Mouse (Mus musculus): ENCODE results near the gene 1700011M02Rik. TPM values are rescaled to one million over a fixed set of nuclear protein-coding genes. Genes with fewer than 3 reads are reported as not detected.

The 1700011M02Rik gene
- total and polyA plus RNA-seq, 3 experiments = not detected

GRCm38 (mm10) chrX:102958917-102959316, 50.2 kb downstream of the 1700011M02Rik start:
- in situ Hi-C loops (cut with MboI; ENCODE audit: low pct_ligation_motif_present, low pct_unique_long_range_greater_than_20kb, low sequenced_read_pairs) = no loop called here
- TF ChIP-seq CTCF (conservative IDR thresholded peaks at IDR 0.05 in 1 of 2, IDR thresholded peaks at IDR 0.05 in 1 of 2; ENCODE audit: low read depth in 2 of 2, low read length in 2 of 2) (peak in 1 of 2 experiments; percentile 75; a peak in 2 of 4 replicates), MAX (IDR thresholded peaks at IDR 0.05; ENCODE audit: low read length) (no peak), BHLHE40 (IDR thresholded peaks at IDR 0.05; ENCODE audit: low read depth, low read length) (no peak), RAD21 (IDR thresholded peaks at IDR 0.05; ENCODE audit: low read depth, low read length) (peak; percentile 74), SMC3 (IDR thresholded peaks at IDR 0.05; ENCODE audit: low read depth, low read length) (peak; percentile 72), TCF12 (IDR thresholded peaks at IDR 0.05; ENCODE audit: low read depth, low read length) (no peak)

More at GRCm38 (mm10) chrX:102958917-102959316, 50.2 kb downstream of the 1700011M02Rik start:
- Histone ChIP-seq H3K27ac (ENCODE audit: insufficient read depth, low read depth) (no peak overlapping the region), H3K27me3 (replicated peaks) (no peaks in the 10 kb centered on the region), H3K36me3 (replicated peaks in 1 of 2; ENCODE audit: control insufficient read depth in 1 of 2, insufficient read depth in 1 of 2, low read length in 1 of 2) (no peaks in the 10 kb centered on the region), H3K9me3 (replicated peaks; ENCODE audit: low read length) (no peaks in the 10 kb centered on the region), H3K4me1 (ENCODE audit: control insufficient read depth in 1 of 2, insufficient read depth in 2 of 2) (no peaks in the 10 kb centered on the region), H3K4me2 (ENCODE audit: insufficient read depth, low read depth, poor library complexity, severe bottlenecking) (no peak overlapping the region), H3K9ac (ENCODE audit: insufficient read depth, low read depth) (no peak overlapping the region), H3K4me3 (replicated peaks in 1 of 3; ENCODE audit: low read depth in 2 of 3, low read length in 2 of 3, poor library complexity in 1 of 3) (no peak overlapping the region), H3K79me2 (replicated peaks; ENCODE audit: control insufficient read depth, extremely low read depth, insufficient read depth, poor library complexity, severe bottlenecking) (no peaks in the 10 kb centered on the region)
- dilution Hi-C loops (cut with MboI; ENCODE audit: extremely low pct_ligation_motif_present, extremely low pct_unique_long_range_greater_than_20kb, low sequenced_read_pairs) = no loop called here
- peak; percentile 48 for DNase-seq (ENCODE audit: extremely low read depth)

Other genes starting within 250 kb of the 1700011M02Rik start
- gene Gm3880, start 221.9 kb upstream of the 1700011M02Rik start, total RNA-seq (2012; rRNA removed) = not detected in 2 replicates
- gene Gm3880, start 221.9 kb upstream of the 1700011M02Rik start, total RNA-seq (2014; rRNA removed) = not detected in 2 replicates
- not detected in 2 replicates for gene Gm3880, start 221.9 kb upstream of the 1700011M02Rik start, polyA plus RNA-seq (2012; ENCODE audit: insufficient read length, low read depth)
- not detected in 2 replicates for gene Gm9112, start 201.3 kb upstream of the 1700011M02Rik start, total RNA-seq (2012; rRNA removed)
- gene Gm9112, start 201.3 kb upstream of the 1700011M02Rik start, total RNA-seq (2014; rRNA removed) = not detected in 2 replicates
- not detected in 2 replicates for gene Gm9112, start 201.3 kb upstream of the 1700011M02Rik start, polyA plus RNA-seq (2012; ENCODE audit: insufficient read length, low read depth)
- gene Dmrtc1b, start 201.0 kb upstream of the 1700011M02Rik start, total RNA-seq (2012; rRNA removed) = not detected in 2 replicates
- gene Dmrtc1b, start 201.0 kb upstream of the 1700011M02Rik start, total RNA-seq (2014; rRNA removed) = not detected in 2 replicates
- not detected in 2 replicates for gene Dmrtc1b, start 201.0 kb upstream of the 1700011M02Rik start, polyA plus RNA-seq (2012; ENCODE audit: insufficient read length, low read depth)
- gene Dmrtc1c1, start 105.9 kb upstream of the 1700011M02Rik start, total RNA-seq (2012; rRNA removed) = not detected in 2 replicates
- not detected in 2 replicates for gene Dmrtc1c1, start 105.9 kb upstream of the 1700011M02Rik start, total RNA-seq (2014; rRNA removed)
- not detected in 2 replicates for gene Dmrtc1c1, start 105.9 kb upstream of the 1700011M02Rik start, polyA plus RNA-seq (2012; ENCODE audit: insufficient read length, low read depth)
- gene Dmrtc1c2, start 54.3 kb upstream of the 1700011M02Rik start, total RNA-seq (2012; rRNA removed) = not detected in 2 replicates
- gene Dmrtc1c2, start 54.3 kb upstream of the 1700011M02Rik start, total RNA-seq (2014; rRNA removed) = not detected in 2 replicates
- not detected in 2 replicates for gene Dmrtc1c2, start 54.3 kb upstream of the 1700011M02Rik start, polyA plus RNA-seq (2012; ENCODE audit: insufficient read length, low read depth)
- not detected in 2 replicates for gene 1700031F05Rik, start 40.9 kb upstream of the 1700011M02Rik start, total RNA-seq (2012; rRNA removed)
- not detected in 2 replicates for gene 1700031F05Rik, start 40.9 kb upstream of the 1700011M02Rik start, total RNA-seq (2014; rRNA removed)
- not detected in 2 replicates for gene 1700031F05Rik, start 40.9 kb upstream of the 1700011M02Rik start, polyA plus RNA-seq (2012; ENCODE audit: insufficient read length, low read depth)
- not detected in 2 replicates for gene Dmrtc1a, start 218 bp upstream of the 1700011M02Rik start, total RNA-seq (2012; rRNA removed)
- gene Dmrtc1a, start 218 bp upstream of the 1700011M02Rik start, total RNA-seq (2014; rRNA removed) = not detected in 2 replicates
- not detected in 2 replicates for gene Dmrtc1a, start 218 bp upstream of the 1700011M02Rik start, polyA plus RNA-seq (2012; ENCODE audit: insufficient read length, low read depth)
- not detected in 2 replicates for gene 1700018G05Rik, start 19.5 kb downstream of the 1700011M02Rik start, total RNA-seq (2012; rRNA removed)
- not detected in 2 replicates for gene 1700018G05Rik, start 19.5 kb downstream of the 1700011M02Rik start, total RNA-seq (2014; rRNA removed)
- gene 1700018G05Rik, start 19.5 kb downstream of the 1700011M02Rik start, polyA plus RNA-seq (2012; ENCODE audit: insufficient read length, low read depth) = not detected in 2 replicates

Measured in CH12.LX (cell line).